Mouse (Mus musculus) embryonic facial prominence, embryonic 15.5 days (tissue): Measurements from ENCODE around the gene Cfap44. TPM values are rescaled to one million over a fixed set of nuclear protein-coding genes. Genes with fewer than 3 reads are reported as not detected.

Source experiments
- ATAC-seq: fragments of 200-750 bp; cut with Nextera tagmentation; 2 replicates; pipeline ENCODE4 v1.8.0; 2017; ENCODE audit warnings: low read depth, moderate TSS enrichment; ENCODE audit not compliant: insufficient number of reproducible peaks, low FRiP score, low TSS enrichment
- H3K27ac ChIP-seq: fragments of 300-500 bp; sonication (generic); replicated peaks from 2 replicates; pipeline ENCODE4 v1.5.1; 2015; ENCODE audit warnings: mild to moderate bottlenecking, inconsistent platforms
- H3K27me3 ChIP-seq: fragments of 300-500 bp; sonication (generic); 2 replicates; pipeline ENCODE4 v1.6.1; 2015; ENCODE audit warnings: inconsistent platforms
- H3K36me3 ChIP-seq: fragments of 300-500 bp; sonication (generic); 2 replicates; pipeline ENCODE4 v1.6.1; 2015; ENCODE audit warnings: mild to moderate bottlenecking, inconsistent platforms
- H3K4me1 ChIP-seq: fragments of 300-500 bp; sonication (generic); 2 replicates; pipeline ENCODE4 v1.6.1; 2015; ENCODE audit warnings: inconsistent platforms
- H3K4me2 ChIP-seq: fragments of 300-500 bp; sonication (generic); replicated peaks from 2 replicates; pipeline ENCODE4 v1.6.1; 2015; ENCODE audit warnings: mild to moderate bottlenecking, inconsistent platforms
- H3K4me3 ChIP-seq: fragments of 300-500 bp; sonication (generic); replicated peaks from 2 replicates; pipeline ENCODE4 v1.5.1; 2015; ENCODE audit warnings: mild to moderate bottlenecking, inconsistent platforms
- H3K9ac ChIP-seq: fragments of 300-500 bp; sonication (generic); 2 replicates; pipeline ENCODE4 v1.6.1; 2015; ENCODE audit warnings: inconsistent platforms
- H3K9me3 ChIP-seq: fragments of 300-500 bp; sonication (generic); replicated peaks from 2 replicates; pipeline ENCODE4 v1.6.1; 2016; ENCODE audit warnings: inconsistent platforms
- WGBS: fragments of 180-500 bp; shearing (Covaris S2); methylation state at CpG from one replicate; pipeline ENCODE4 v1.1.7; 2015; 5-methylcytosine and 5-hydroxymethylcytosine counted together
- polyA plus RNA-seq: library from polyadenylated mRNA; unstranded; fragments of >200 nt; fragmentation: Nextera tagmentation; extraction: Ambion mirVana; gene quantifications from 2 replicates; pipeline ENCODE4 v1.2.1, GENCODE M21; 2015

Cfap44 gene
- polyA plus RNA-seq, 1 experiment from 2014 or later, result 5.3 TPM

DNA sequence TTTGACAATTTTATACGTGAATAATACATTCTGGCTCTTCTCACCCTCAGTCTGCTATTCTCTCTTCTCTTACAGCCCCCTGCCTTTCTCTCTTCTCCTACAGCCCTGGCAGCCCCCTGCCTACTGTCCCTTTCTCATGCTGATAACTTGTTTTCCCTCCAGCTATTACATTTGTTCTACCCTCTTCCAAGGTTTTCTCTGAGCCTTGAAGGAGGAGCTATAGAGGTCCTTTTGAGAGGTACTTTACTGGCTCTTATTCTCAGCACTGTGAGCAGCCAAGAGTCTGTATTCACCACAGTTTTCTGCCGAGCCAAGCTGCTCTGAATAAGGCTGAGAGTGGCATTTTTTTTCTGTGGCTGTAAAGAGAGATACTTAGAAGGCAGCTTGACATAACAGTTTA, 11.0 kb upstream of the Cfap44 start:
- no peak overlapping the region for H3K4me3 ChIP-seq
- H3K9me3 ChIP-seq, result no peaks in the 10 kb centered on the region
- H3K36me3 ChIP-seq, result peaks cover 18% of the 10 kb centered on the region
- no peak for ATAC-seq
- H3K9ac ChIP-seq, result no peak overlapping the region
- H3K4me2 ChIP-seq, result no peak overlapping the region
- 32% methylated on average over 2 of the region's 2 CpGs for WGBS
- no peaks in the 10 kb centered on the region for H3K27me3 ChIP-seq
- no peak overlapping the region for H3K27ac ChIP-seq
- no peaks in the 10 kb centered on the region for H3K4me1 ChIP-seq

- Histone ChIP-seq H3K4me1 (no peaks in the 10 kb centered on the region), H3K9me3 (no peaks in the 10 kb centered on the region), H3K27me3 (no peaks in the 10 kb centered on the region), H3K27ac (no peak overlapping the region), H3K4me3 (no peak overlapping the region), H3K9ac (no peak overlapping the region), H3K36me3 (peaks cover 19% of the 10 kb centered on the region), H3K4me2 (no peak overlapping the region)
- no peak for ATAC-seq
- 88% methylated on average over 1 of the region's 1 CpGs for WGBS
Measured at GRCm38 (mm10) chr16:44384251-44384650, 10.3 kb upstream of the Cfap44 start.

- peaks cover 22% of the 10 kb centered on the region; the same call in 1 of the 2 replicates for H3K36me3 ChIP-seq
- no peak overlapping the region for H3K4me2 ChIP-seq
- H3K9me3 ChIP-seq, result no peaks in the 10 kb centered on the region
- no peak overlapping the region for H3K9ac ChIP-seq
- no peak overlapping the region for H3K27ac ChIP-seq
- peaks cover 8% of the 10 kb centered on the region for H3K4me1 ChIP-seq
- H3K27me3 ChIP-seq, result no peaks in the 10 kb centered on the region
- H3K4me3 ChIP-seq, result no peak overlapping the region
- ATAC-seq, result no peak
- 41% methylated on average over 9 of the region's 9 CpGs for WGBS
Measured at GRCm38 (mm10) chr16:44391877-44392548, 2.6 kb upstream of the Cfap44 start.

DNA sequence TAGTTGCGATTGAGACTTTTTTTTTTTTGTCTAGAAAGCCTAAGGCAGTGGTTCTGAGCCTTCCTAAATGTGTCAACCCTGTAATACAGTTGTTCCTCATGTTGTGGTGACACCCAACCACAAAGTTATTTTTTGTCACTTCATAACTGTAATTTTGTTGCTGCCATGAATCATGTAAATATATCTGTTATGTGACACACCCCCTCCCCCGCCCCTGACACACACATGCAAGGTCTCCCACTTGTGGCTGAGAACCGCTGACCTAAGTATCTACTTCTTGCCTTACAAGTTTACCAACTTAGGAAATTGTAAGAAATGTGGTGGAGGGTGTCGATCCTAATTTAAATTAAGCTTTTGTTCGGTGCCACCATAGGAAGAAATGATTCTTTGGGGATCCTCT, 10.3 kb downstream of the Cfap44 start:
- WGBS, result 89% methylated on average over 5 of the region's 5 CpGs
- Histone ChIP-seq H3K4me3 (no peak overlapping the region), H3K27me3 (no peaks in the 10 kb centered on the region), H3K9ac (no peak overlapping the region), H3K4me2 (no peak overlapping the region), H3K27ac (no peak overlapping the region), H3K9me3 (no peaks in the 10 kb centered on the region), H3K4me1 (no peaks in the 10 kb centered on the region), H3K36me3 (no peaks in the 10 kb centered on the region)
- ATAC-seq, result no peak

- H3K4me3 ChIP-seq, result no peak overlapping the region
- no peaks in the 10 kb centered on the region for H3K27me3 ChIP-seq
- no peaks in the 10 kb centered on the region for H3K36me3 ChIP-seq
- no peak overlapping the region for H3K27ac ChIP-seq
- no peaks in the 10 kb centered on the region for H3K9me3 ChIP-seq
- no peak overlapping the region for H3K9ac ChIP-seq
- no peak overlapping the region for H3K4me2 ChIP-seq
- no peak for ATAC-seq
- 87% methylated on average over 5 of the region's 5 CpGs for WGBS
- H3K4me1 ChIP-seq, result no peaks in the 10 kb centered on the region
Measured at GRCm38 (mm10) chr16:44407211-44407610, 12.6 kb downstream of the Cfap44 start.

GRCm38 (mm10) chr16:44408290-44408689, 13.7 kb downstream of the Cfap44 start:
- no peaks in the 10 kb centered on the region for H3K27me3 ChIP-seq
- no peak for ATAC-seq
- no peaks in the 10 kb centered on the region for H3K36me3 ChIP-seq
- H3K4me1 ChIP-seq, result no peaks in the 10 kb centered on the region
- 85% methylated on average over 2 of the region's 2 CpGs for WGBS
- H3K4me2 ChIP-seq, result no peak overlapping the region
- no peak overlapping the region for H3K27ac ChIP-seq
- no peak overlapping the region for H3K9ac ChIP-seq
- no peak overlapping the region for H3K4me3 ChIP-seq
- H3K9me3 ChIP-seq, result no peaks in the 10 kb centered on the region

GRCm38 (mm10) chr16:44410176-44410575, 15.6 kb downstream of the Cfap44 start:
- 60% methylated on average over 6 of the region's 6 CpGs for WGBS
- ATAC-seq, result no peak
- Histone ChIP-seq H3K9me3 (no peaks in the 10 kb centered on the region), H3K36me3 (no peaks in the 10 kb centered on the region), H3K9ac (no peak overlapping the region), H3K27me3 (no peaks in the 10 kb centered on the region), H3K4me1 (no peaks in the 10 kb centered on the region), H3K4me3 (no peak overlapping the region), H3K27ac (no peak overlapping the region), H3K4me2 (no peak overlapping the region)

GRCm38 (mm10) chr16:44417596-44417995, 23.0 kb downstream of the Cfap44 start:
- Histone ChIP-seq H3K36me3 (no peaks in the 10 kb centered on the region), H3K27ac (no peak overlapping the region), H3K4me2 (no peak overlapping the region), H3K9me3 (no peaks in the 10 kb centered on the region), H3K27me3 (no peaks in the 10 kb centered on the region), H3K4me1 (no peaks in the 10 kb centered on the region), H3K9ac (no peak overlapping the region), H3K4me3 (no peak overlapping the region)
- 52% methylated on average over 8 of the region's 8 CpGs for WGBS
- ATAC-seq, result no peak

DNA sequence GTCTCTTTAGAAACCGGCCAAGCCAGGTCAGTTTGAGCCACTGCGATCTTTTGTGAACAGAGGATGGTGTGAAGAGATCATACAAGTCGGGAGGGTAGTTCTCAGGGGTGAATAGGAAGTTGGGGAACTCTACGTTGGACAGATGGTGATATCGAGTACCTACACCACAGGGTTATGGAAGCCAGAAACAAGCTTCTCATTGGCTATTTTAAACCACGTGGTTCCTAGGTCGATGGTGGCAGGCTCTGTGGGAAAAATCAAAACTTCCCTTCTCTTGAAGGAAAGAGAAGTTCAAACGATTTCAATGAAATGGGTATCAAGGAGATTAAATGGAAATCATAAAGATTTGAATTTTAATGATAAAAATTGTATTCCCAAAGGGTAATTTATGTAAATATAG, 27.1 kb downstream of the Cfap44 start:
- no peak overlapping the region for H3K9ac ChIP-seq
- no peak overlapping the region for H3K4me2 ChIP-seq
- H3K36me3 ChIP-seq, result no peaks in the 10 kb centered on the region
- H3K4me1 ChIP-seq, result no peaks in the 10 kb centered on the region
- WGBS, result 81% methylated on average over 8 of the region's 8 CpGs
- no peaks in the 10 kb centered on the region for H3K9me3 ChIP-seq
- H3K4me3 ChIP-seq, result no peak overlapping the region
- no peaks in the 10 kb centered on the region for H3K27me3 ChIP-seq
- H3K27ac ChIP-seq, result no peak overlapping the region
- ATAC-seq, result no peak

DNA sequence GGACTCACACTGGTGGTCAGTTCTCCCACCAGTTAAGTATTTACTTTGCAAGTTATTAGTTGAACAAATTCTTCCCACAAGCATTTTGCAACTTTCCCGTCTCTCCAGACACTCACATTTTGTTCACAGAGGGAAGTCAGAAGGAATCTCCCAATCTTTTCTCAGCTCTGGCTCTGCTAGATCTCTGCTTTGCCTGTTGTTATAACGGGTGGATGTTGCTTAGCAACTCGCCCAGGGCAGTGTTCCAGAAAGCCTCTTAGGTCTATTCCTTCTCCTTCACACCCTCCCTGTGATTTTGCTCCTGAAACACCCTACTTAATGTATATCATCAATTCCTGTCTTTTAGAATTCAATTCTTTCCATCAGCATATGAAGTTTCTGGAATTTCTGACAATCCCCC, 28.9 kb downstream of the Cfap44 start:
- Histone ChIP-seq H3K9me3 (no peaks in the 10 kb centered on the region), H3K9ac (no peak overlapping the region), H3K4me2 (no peak overlapping the region), H3K4me1 (no peaks in the 10 kb centered on the region), H3K36me3 (no peaks in the 10 kb centered on the region), H3K4me3 (no peak overlapping the region), H3K27me3 (no peaks in the 10 kb centered on the region), H3K27ac (no peak overlapping the region)
- 42% methylated on average over 3 of the region's 3 CpGs for WGBS
- ATAC-seq, result no peak

- ATAC-seq, result no peak
- no peak overlapping the region for H3K4me3 ChIP-seq
- no peak overlapping the region for H3K4me2 ChIP-seq
- no peak overlapping the region for H3K9ac ChIP-seq
- H3K36me3 ChIP-seq, result no peaks in the 10 kb centered on the region
- 61% methylated on average over 5 of the region's 5 CpGs for WGBS
- no peak overlapping the region for H3K27ac ChIP-seq
- no peaks in the 10 kb centered on the region for H3K9me3 ChIP-seq
- no peaks in the 10 kb centered on the region for H3K27me3 ChIP-seq
- H3K4me1 ChIP-seq, result no peaks in the 10 kb centered on the region
Measured at GRCm38 (mm10) chr16:44428456-44428855, 33.9 kb downstream of the Cfap44 start.

DNA sequence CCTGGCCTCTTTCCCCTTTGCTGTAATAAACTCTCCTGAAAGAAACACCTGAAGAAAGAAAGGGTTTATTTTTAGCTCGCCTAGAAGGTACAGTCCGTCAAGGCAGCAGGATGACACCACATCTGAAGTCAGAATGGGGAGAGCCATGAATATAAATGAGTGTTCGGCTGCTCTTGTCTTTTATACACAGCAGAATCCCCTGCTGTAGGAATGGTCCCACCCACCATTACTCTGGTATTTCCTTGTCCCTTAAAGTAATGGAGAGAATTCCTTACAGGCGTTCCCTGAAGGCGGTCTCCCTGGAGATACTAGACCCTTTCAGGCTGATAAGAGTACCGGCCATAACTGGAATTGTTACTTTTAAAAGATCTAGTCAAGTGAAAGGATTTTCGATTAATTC, 35.4 kb downstream of the Cfap44 start:
- H3K4me3 ChIP-seq, result no peak overlapping the region
- no peaks in the 10 kb centered on the region for H3K27me3 ChIP-seq
- no peak overlapping the region for H3K4me2 ChIP-seq
- H3K9me3 ChIP-seq, result no peaks in the 10 kb centered on the region
- 57% methylated on average over 7 of the region's 7 CpGs for WGBS
- H3K36me3 ChIP-seq, result no peaks in the 10 kb centered on the region
- no peaks in the 10 kb centered on the region for H3K4me1 ChIP-seq
- no peak overlapping the region for H3K9ac ChIP-seq
- H3K27ac ChIP-seq, result no peak overlapping the region
- no peak for ATAC-seq
